Mouse (Mus musculus) hematopoietic stem cell, adult 5-6 weeks (primary cell): ENCODE results near the gene Fggy. TPM values are rescaled to one million over a fixed set of nuclear protein-coding genes. Genes with fewer than 3 reads are reported as not detected.

ENCODE experiments used
- ATAC-seq, 2 experiments: fragments of 125-278 bp in 1 of 2; replicated peaks in 1 of 2; 2 replicates each; pipeline ENCODE4 v1.8.0; 2016 to 2017; ENCODE audit warnings: inconsistent platforms in 2 of 2, mild to moderate bottlenecking in 2 of 2, moderate number of reproducible peaks in 2 of 2, low read depth in 1 of 2, moderate TSS enrichment in 1 of 2; ENCODE audit not compliant: low FRiP score in 2 of 2, poor library complexity in 2 of 2, severe bottlenecking in 2 of 2, insufficient read depth in 1 of 2, low TSS enrichment in 1 of 2
- total RNA-seq: library from RNA; stranded (forward); fragments of 172-1452, 232-1000 nt; gene quantifications from 2 replicates; pipeline ENCODE4 v1.2.3, GENCODE M21; 2017

The Fggy gene
- total RNA-seq, 1 experiment from 2014 or later: 21.1 TPM

DNA sequence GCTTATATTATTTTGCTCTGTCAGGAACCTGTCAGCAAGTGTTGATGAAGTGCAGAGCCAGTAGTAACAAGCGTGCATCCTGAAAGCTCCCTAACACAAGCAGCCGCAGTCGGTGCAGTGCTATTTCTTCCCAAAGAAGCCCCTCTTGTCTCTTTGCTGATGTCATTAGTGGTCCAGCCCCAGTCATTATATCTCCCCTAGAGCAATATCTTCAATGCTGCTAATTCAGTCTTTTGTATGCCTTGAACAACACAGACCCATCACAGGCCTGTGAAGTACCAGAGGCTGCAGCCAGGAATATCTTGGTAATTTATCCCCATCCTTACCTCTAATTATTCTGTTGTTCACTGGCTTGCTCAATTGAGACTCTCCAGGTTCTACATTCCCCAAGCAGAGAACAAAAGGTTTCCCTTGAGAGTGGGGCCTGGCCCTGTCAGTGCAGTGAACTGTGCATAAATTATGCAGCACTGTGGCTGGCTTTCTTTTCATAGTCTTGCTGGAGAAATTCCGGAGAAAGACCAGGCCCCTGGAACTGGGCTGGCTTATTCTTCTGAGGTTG is 127.3 kb downstream of the Fggy start:
- ATAC-seq: no peak

DNA sequence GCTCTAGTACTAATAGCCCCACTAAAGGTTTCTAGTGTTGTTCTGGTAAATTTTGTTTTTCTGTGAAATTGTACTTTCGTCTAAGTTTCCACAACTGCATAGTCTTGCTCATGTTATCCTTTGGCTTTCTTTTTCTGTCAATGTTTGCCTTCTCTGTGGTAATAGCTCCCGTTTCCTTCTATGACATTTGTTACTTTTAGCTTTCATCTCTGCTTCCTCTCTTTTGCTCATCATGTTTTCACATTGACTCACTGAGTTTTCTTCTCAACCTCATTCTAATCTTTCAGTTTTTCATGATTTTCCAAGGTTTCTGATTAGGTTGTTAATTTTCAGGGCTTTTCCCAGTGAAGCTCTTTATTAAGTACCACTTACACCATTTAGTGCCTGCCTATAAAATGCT is 129.5 kb downstream of the Fggy start:
- no peak for ATAC-seq

DNA sequence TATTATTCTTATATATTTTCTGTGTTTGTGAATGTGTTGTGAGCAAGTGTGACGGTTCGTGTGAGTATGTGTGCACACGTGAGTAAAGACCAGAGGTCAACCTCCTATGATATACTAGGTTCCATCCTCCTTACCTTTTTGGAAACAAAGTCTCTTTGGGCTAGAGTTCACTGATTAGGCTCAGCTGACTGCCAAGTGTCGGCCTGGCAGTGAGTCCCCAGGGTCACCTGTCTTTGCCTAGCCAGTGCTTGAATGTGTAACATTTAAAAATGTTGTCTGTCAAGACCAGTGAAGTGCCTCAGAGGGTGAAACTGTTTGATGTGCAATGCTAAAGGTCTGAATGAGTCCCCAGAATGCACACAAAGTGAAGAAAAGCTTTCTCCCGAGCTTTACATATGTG is 130.0 kb downstream of the Fggy start:
- no peak for ATAC-seq

- ATAC-seq: no peak
Observed at GRCm38 (mm10) chr4:95688159-95688558, 130.9 kb downstream of the Fggy start.

- no peak for ATAC-seq
Observed at GRCm38 (mm10) chr4:95700366-95700765, 143.1 kb downstream of the Fggy start.

GRCm38 (mm10) chr4:95707941-95708897 is 150.9 kb downstream of the Fggy start:
- ATAC-seq: no peak

GRCm38 (mm10) chr4:95709750-95710149 is 152.4 kb downstream of the Fggy start:
- ATAC-seq: peak in 1 of 2 experiments; percentile 78; a peak in 2 of 4 replicates

DNA sequence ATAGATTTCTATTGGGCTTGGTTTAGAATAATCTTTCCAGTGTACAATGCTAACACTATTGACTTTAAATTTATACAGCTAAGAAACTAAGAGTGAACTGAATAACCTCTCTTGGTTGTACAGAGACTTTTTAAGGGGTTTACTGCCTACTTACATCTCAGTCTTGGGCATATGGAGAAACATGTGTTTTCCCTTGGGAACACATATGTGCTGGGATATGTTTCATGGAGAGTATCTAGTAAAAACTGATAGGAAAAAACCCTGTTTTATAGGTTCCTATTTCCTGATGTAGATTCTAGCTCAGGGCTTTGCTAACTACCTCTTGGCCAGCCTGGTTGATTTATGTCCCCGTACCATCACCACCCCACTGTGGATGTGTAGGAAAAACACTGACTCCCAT is 155.5 kb downstream of the Fggy start:
- ATAC-seq: no peak

GRCm38 (mm10) chr4:95713271-95713670 is 156.0 kb downstream of the Fggy start:
- ATAC-seq: no peak

GRCm38 (mm10) chr4:95716137-95716536 is 158.8 kb downstream of the Fggy start:
- ATAC-seq: no peak

GRCm38 (mm10) chr4:95723615-95724014 is 166.3 kb downstream of the Fggy start:
- ATAC-seq: no peak

DNA sequence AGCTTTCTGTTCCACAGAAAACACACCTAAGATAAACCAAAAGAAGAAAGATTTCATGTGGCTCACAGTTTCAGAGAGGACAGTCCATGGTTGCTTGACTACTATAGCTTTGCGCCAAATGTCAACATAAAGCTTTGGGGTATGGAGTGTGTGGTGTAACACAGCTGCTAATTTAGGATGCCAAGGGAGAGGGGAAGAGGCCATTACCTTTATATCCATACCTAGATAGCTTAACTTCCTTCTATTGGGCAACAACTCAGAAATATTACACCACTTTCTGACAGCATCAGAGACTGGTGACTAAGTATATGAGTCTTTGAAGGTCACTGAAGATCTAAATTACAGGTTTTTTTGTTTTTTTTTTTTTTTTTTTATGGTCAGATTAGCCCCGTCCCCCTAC is 169.1 kb downstream of the Fggy start:
- no peak; a peak in 1 of 4 replicates for ATAC-seq

DNA sequence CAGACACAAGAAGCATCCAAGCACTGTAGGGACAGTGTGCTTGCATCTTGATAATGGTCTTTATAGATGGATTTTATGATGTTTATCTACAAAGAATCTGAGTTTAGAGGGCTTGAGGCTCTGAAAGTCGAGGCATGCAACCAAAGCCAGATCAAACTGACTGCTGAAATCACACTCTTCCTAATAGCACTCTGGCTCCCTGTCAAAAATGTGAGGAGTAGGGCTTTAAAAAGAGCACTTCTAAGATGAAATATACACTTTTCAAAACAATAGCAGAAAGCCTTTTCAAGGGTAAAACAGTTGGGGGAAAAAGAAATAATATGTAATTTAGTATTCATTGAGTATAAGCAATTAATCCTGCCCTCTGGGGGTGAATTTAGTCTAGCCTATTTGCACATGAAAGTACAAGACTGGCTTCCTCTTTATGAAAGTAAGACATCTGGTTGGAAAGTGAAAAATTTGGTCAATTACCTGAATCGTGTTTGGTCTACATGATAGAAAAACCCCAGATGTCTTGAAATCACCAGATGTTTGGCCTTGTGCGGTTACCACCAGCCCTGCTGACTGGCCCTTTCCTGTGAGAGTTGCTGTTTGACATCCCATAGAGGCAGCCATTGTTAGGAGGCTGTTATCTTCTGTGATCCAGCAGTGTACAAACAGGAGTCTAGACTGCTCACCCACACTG is 172.0 kb downstream of the Fggy start:
- peak in 1 of 2 experiments; percentile 25; a peak in 1 of 4 replicates for ATAC-seq

DNA sequence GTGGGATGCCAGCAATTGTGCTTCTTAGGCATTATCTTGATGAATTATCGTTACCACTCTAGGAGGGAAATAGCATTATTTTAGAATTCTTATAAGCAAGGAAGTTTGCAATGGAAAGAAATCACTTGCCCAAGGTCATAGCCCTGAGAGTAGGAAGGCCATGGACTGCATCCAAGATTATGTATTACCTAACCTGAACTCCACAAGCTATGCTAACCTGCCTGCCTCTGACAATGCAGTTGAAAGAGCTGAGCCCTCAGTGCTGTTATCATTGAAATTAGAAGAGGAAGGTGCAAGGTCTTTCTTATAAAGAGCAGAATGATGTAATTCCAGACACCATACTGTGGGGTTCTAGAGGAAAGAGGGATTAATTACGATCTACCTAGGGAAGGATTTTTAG is 173.8 kb downstream of the Fggy start:
- no peak for ATAC-seq

DNA sequence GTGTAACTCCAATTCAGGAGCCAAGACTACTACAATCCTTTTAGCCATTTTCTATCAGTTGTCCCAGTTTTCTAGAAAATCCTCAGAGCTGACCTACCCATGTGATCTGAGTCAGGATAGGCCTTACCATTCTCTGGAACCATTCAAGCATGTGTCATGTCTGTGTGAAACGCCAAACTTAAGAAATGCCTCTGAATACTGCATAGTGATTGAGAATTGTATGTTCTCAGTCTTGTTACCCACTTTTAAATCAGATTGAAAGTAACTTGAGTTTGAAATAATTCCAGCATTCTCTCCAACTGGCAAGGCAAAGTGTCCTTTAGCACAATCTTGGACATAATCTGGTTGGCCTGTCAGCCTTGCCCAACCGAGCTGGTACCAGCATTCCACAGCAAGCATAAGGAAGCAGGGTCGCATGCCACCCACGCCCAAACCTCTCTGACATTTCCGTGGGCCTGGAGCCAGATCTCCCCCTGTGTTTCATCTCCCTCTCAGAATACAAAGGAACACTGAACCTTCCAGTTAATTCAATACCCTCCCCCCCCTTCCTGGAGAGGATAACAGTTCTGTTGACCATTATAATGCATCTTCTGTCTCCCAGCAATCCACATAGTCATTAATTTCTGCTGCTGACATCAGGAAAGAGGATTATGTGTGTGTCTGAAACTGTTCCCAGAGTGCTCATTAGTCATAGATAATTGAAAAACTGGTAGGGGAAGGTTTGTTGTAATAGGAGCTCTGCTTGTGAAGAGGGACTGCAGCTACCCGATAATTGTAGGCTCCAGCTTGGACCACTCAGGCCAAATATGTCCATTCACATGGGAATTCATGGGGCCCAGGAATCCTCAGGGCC is 176.3 kb downstream of the Fggy start:
- no peak for ATAC-seq

DNA sequence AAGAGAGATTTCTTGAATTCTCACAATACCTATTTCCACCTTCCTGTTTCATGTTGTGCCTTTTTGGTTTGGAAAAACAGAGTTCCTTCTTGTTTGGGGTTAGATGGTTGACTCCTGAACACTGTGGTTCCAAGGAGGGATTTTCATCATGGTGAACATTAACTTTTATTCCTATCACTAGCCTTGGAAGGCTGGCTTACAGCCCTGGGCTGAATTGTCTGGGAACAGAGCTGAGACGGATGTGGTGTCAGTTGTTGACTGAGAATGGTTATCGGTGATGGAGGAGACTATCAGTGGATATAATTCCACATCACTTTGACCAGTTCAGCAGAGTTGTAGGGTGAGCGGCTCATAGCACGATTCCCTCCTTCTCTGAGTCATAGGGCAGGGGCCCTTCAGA is 178.7 kb downstream of the Fggy start:
- ATAC-seq: no peak

- no peak for ATAC-seq
Observed at GRCm38 (mm10) chr4:95736674-95737073, 179.4 kb downstream of the Fggy start.
